Mouse (Mus musculus): ENCODE results near the gene Mrc1.

DNA sequence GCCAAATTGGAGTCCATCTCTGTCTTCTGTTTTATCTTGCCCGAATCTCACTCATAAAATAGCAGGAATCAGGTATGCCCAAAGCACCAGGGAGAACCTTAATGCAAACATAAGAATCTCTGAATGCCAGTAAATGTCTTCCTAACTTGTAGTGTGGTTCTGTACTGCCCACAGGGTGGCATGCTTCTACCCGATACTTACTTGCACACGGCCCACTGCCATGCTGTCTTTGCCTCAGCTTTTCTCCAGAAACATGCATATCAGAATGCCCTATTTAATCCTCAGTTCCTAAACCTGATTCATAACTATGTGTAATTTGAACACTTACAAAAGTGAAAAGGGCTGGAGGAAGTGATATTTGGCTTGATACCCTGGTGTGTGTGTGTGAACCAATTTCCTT is 22.7 kb downstream of the Mrc1 start:
- TF ChIP-seq CTCF (conservative IDR thresholded peaks at IDR 0.05; ENCODE audit: low read length) (no peak), POU5F1 (IDR thresholded peaks at IDR 0.05; ENCODE audit: borderline replicate concordance, low read length) (no peak), NANOG (IDR thresholded peaks at IDR 0.05; ENCODE audit: borderline replicate concordance, low read length) (no peak)

Measured in E14TG2a.4 (cell line).